Comparison of ENCODE assay signal across 20 mouse cellular contexts in the genomic region with DNA sequence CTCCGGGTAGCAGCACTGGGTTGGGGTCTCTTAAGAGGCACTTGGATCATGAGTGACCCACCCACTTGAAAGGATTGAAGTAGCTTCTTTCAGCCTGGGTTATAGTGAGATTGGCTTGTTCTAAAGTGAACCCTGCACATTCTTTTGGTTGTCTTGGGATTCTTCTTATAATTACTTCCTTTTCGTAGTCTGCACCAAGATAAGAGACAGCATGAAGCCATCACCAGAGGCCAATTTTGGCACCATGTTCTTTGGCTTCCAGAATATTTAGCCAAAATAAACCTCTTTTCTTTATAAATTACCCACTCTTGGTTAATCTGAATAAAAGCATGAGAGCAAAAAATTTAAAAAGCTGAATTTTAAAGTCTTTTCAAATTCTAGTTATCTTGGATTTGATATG.
"Had no signal": no experiment of that assay in that cellular context is flagged by ENCODE, and none has a peak within 500 bp of the region (broad histone marks: within the 10 kb centered on the region; RNA-seq: fewer than 3 reads in every experiment).

No protein-coding gene starts in this region.

- H3K4me3 ChIP-seq: intestine, embryonic 15.5 days; kidney, embryonic 15.5 days; layer of hippocampus, adult 2 months; limb, embryonic 10.5 days; limb, embryonic 13.5 days; liver, embryonic 13.5 days; neural tube, embryonic 12.5 days; neural tube, embryonic 15.5 days had no signal

- H3K4me1 ChIP-seq: intestine, embryonic 15.5 days; neural tube, embryonic 15.5 days had no signal

- H3K27ac ChIP-seq: intestine, embryonic 15.5 days; kidney, embryonic 15.5 days; layer of hippocampus, adult 2 months; limb, embryonic 10.5 days; limb, embryonic 13.5 days; liver, embryonic 13.5 days; neural tube, embryonic 12.5 days; neural tube, embryonic 15.5 days had no signal

- DNase-seq: kidney, adult 18-20 months; layer of hippocampus, adult 9-11 months; liver; liver, embryonic 13.5 days; lung, postnatal 14 days; lung, postnatal 4 days; midbrain, embryonic 14.5 days; right cerebral cortex, adult 18-20 months; right cerebral cortex, postnatal 14 days; right cerebral cortex, postnatal 4 days; thymus, adult 18-20 months; thymus, postnatal 36 days had no signal

- H3K9me3 ChIP-seq: intestine, embryonic 15.5 days; kidney, embryonic 15.5 days; limb, embryonic 10.5 days; limb, embryonic 13.5 days; liver, embryonic 13.5 days; neural tube, embryonic 12.5 days; neural tube, embryonic 15.5 days had no signal

- H3K36me3 ChIP-seq: intestine, embryonic 15.5 days; kidney, embryonic 15.5 days; limb, embryonic 10.5 days; limb, embryonic 13.5 days; liver, embryonic 13.5 days; neural tube, embryonic 12.5 days; neural tube, embryonic 15.5 days had no signal

- H3K4me2 ChIP-seq: intestine, embryonic 15.5 days; kidney, embryonic 15.5 days; limb, embryonic 13.5 days; liver, embryonic 13.5 days; midbrain, embryonic 11.5 days; neural tube, embryonic 12.5 days; neural tube, embryonic 15.5 days had no signal

- H3K9ac ChIP-seq: intestine, embryonic 15.5 days; kidney, embryonic 15.5 days; limb, embryonic 13.5 days; liver, embryonic 13.5 days; neural tube, embryonic 12.5 days; neural tube, embryonic 15.5 days had no signal

- H3K27me3 ChIP-seq: intestine, embryonic 15.5 days; kidney, embryonic 15.5 days; limb, embryonic 13.5 days; liver, embryonic 13.5 days; neural tube, embryonic 12.5 days; neural tube, embryonic 15.5 days had no signal

- ATAC-seq: intestine, embryonic 15.5 days had no signal
